Mouse (Mus musculus): Measurements from ENCODE around the gene Oaz1. TPM values are rescaled to one million over a fixed set of nuclear protein-coding genes. Genes with fewer than 3 reads are reported as not detected.
"Not testable (repeated sequence)": the region's sequence is repeated elsewhere in the genome, so short reads cannot be mapped to it uniquely, and the experiment has no call there.

The Oaz1 gene
- total RNA-seq, 1 experiment from 2014 or later, result 154 TPM

DNA sequence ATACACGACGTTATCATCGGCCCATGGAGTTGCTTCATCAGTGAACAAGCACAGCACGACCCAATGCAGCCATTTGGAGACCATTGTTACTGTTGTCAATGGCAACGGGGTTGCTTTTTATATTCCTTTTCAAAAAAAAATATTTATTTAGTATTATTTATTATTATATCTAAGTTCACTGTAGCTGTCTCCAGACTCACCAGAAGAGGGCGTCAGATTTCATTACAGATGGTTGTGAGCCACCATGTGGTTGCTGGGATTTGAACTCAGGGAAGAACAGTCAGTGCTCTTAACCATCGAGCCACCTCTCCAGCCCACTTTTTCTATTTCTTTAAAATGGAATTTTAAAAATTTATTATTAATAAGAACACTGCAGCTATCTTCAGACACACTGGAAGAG lies 11.7 kb upstream of the Oaz1 start:
- ATAC-seq (replicated peaks in 1 of 2; ENCODE audit: insufficient read depth in 1 of 2, low FRiP score in 2 of 2, low TSS enrichment in 1 of 2, low read depth in 1 of 2, poor library complexity in 2 of 2, severe bottlenecking in 2 of 2), result no peak

DNA sequence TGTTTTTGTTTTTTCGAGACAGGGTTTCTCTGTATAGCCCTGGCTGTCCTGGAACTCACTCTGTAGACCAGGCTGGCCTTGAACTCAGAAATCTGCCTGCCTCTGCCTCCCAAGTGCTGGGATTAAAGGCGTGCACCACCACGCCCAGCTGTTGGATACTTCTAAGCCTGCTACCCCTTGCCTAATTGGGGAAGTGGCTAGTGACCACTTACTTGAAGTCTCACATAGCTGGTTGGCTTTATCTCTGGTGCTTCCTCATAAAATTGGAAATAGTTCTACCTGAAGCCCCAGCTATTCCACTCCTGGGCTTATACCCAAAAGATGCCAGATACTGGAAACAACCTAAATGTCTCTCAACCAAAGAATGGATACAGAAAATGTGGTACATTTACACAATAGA lies 10.2 kb upstream of the Oaz1 start:
- not testable (repeated sequence) for ATAC-seq (replicated peaks in 1 of 2; ENCODE audit: insufficient read depth in 1 of 2, low FRiP score in 2 of 2, low TSS enrichment in 1 of 2, low read depth in 1 of 2, poor library complexity in 2 of 2, severe bottlenecking in 2 of 2)

DNA sequence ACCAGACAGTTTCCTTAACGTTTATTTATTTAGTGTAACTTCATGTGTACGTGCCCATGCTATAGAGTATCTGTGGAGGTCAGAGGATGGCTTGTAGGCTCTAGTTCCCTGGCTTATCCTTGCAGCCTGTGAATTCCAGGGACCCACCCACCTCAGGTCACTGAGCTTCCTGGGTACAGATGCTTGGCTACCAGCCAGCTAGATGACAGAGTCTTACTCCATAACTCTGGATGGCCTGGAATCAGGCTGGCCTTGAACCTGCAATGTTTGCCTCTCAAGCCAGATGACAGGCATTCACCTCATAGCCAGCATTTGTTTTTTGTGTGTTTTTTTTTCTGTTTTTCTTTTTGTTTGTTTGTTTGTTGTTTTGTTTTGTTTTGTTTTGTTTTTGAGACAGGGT lies 9.3 kb upstream of the Oaz1 start:
- no peak for ATAC-seq (replicated peaks in 1 of 2; ENCODE audit: insufficient read depth in 1 of 2, low FRiP score in 2 of 2, low TSS enrichment in 1 of 2, low read depth in 1 of 2, poor library complexity in 2 of 2, severe bottlenecking in 2 of 2)

DNA sequence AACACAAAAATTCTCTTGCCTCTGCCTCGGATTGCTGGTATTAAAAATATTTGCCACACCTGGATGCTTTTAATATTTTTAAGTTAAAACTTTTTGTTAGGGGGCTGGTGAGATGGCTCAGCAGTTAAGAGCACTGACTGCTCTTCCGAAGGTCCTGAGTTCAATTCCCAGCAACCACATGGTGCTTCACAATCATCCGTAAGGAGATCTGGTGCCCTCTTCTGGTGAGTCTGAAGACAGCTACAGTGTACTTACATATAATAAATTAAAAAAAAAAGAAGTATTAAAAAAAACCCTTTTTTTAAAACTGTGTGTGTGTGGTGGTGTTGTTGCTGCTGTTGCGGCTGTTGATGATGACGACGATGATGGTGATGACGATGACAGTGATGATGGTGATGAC lies 8.5 kb upstream of the Oaz1 start:
- ATAC-seq (replicated peaks in 1 of 2; ENCODE audit: insufficient read depth in 1 of 2, low FRiP score in 2 of 2, low TSS enrichment in 1 of 2, low read depth in 1 of 2, poor library complexity in 2 of 2, severe bottlenecking in 2 of 2), result not testable (repeated sequence)

DNA sequence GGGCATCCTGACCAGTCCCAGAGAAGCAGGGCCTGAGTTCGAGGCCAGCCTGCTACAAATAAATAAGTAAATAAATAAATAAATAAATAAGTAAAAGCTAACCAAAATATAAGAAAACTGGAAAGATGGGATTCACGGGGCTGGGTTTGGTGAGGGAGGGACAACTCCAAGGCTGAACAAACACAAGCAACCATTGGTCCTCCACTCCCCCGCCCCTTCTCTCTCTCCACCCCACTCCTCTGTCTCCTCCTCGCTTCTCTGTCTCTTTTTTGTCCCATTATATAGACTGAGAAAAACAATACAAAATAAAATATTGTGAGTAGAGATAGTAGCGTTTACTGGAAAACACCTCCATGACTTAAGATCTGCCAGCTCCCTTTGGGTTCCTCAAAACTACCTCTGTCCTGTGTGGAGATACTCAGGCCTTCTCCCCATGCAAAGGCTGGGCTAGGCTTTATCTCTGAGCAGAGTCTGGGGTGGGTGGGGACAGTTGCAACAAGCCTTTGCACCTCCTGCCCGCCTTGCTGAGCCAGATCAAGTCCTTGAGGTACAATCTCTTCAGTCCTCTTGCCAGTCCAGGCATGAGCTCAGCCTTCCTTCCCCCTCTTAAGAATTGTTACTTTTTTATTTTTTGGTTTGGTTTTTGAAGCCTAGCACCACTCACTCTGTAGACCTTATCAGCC lies 7.7 kb upstream of the Oaz1 start:
- peak; percentile 17 to 22; a peak in 1 of 4 replicates for ATAC-seq (replicated peaks in 1 of 2; ENCODE audit: insufficient read depth in 1 of 2, low FRiP score in 2 of 2, low TSS enrichment in 1 of 2, low read depth in 1 of 2, poor library complexity in 2 of 2, severe bottlenecking in 2 of 2)

DNA sequence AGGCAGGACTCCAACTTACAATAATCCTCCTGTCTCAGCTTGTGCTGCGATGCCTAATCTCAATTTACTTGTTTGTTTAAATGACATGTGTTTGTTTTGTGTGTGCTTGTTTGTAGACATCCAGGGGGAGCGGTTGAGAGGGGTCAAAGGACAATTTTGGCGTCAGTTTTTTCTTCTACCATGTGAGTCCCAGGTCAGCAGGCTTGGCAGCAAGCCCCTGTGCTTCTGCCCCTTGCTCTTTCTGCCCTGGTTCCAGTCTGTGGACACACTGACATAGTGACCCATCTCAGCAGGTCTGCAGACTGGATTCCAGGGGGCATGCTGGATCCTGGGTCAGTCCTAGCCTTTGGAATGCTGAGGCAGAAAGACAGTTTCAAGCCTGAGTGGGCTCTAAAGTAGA lies 7.0 kb upstream of the Oaz1 start:
- ATAC-seq (replicated peaks in 1 of 2; ENCODE audit: insufficient read depth in 1 of 2, low FRiP score in 2 of 2, low TSS enrichment in 1 of 2, low read depth in 1 of 2, poor library complexity in 2 of 2, severe bottlenecking in 2 of 2), result no peak

DNA sequence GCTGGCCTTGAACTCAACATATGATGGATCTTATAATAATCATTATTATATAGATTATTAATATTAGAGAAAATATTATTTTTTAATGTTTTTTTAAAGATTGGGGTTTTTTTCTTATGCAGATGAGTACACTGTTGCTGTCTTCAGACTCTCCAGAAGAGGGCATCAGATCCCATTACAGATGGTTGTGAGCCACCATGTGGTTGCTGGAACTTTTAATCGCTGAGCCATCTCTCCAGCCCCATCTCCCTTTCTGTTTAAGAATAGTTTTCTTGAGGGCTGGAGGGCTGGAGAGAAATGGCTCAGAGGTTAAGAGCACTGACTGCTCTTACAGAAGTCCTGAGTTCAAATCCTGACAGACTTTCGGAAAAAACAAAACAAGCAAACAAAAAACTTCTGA lies 4.5 kb upstream of the Oaz1 start:
- no peak for ATAC-seq (replicated peaks in 1 of 2; ENCODE audit: insufficient read depth in 1 of 2, low FRiP score in 2 of 2, low TSS enrichment in 1 of 2, low read depth in 1 of 2, poor library complexity in 2 of 2, severe bottlenecking in 2 of 2)

DNA sequence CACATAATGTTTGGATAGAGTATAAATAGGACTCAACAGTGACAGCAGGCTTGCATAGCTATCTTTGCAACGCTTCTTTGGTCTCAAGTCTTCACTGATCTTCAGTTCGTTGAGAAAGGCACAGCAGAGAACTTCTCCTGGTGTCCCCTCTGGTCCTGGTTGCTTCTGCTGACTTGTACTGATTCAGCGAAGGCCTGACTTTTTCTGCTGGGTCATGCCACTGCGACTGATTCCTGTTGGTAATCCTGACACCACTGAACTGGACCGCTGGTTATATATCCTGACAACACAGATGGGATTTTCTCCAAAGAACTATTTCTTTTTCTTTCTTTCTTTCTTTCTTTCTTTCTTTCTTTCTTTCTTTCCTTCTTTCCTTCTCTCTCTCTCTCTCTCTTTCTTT lies 3.9 kb upstream of the Oaz1 start:
- ATAC-seq (replicated peaks in 1 of 2; ENCODE audit: insufficient read depth in 1 of 2, low FRiP score in 2 of 2, low TSS enrichment in 1 of 2, low read depth in 1 of 2, poor library complexity in 2 of 2, severe bottlenecking in 2 of 2), result no peak

DNA sequence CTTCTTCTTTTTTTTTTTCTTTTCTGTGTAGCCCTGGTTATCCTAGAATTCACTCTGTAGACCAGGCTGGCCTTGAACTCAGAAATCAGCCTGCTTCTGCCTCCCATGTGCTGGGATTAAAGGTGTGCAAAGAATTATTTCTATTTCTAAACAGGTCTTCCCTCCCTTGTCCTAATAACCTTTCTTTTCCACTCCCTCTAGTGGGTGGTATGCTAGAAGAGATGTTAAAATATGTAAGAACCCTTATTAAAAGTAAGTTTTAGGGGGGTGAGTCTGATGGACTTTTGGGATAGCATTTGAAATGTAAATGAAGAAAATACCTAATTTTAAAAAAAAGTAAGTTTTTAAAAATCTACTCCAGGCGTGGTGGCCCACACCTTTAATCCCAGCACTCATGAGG lies 3.1 kb upstream of the Oaz1 start:
- no peak for ATAC-seq (replicated peaks in 1 of 2; ENCODE audit: insufficient read depth in 1 of 2, low FRiP score in 2 of 2, low TSS enrichment in 1 of 2, low read depth in 1 of 2, poor library complexity in 2 of 2, severe bottlenecking in 2 of 2)

DNA sequence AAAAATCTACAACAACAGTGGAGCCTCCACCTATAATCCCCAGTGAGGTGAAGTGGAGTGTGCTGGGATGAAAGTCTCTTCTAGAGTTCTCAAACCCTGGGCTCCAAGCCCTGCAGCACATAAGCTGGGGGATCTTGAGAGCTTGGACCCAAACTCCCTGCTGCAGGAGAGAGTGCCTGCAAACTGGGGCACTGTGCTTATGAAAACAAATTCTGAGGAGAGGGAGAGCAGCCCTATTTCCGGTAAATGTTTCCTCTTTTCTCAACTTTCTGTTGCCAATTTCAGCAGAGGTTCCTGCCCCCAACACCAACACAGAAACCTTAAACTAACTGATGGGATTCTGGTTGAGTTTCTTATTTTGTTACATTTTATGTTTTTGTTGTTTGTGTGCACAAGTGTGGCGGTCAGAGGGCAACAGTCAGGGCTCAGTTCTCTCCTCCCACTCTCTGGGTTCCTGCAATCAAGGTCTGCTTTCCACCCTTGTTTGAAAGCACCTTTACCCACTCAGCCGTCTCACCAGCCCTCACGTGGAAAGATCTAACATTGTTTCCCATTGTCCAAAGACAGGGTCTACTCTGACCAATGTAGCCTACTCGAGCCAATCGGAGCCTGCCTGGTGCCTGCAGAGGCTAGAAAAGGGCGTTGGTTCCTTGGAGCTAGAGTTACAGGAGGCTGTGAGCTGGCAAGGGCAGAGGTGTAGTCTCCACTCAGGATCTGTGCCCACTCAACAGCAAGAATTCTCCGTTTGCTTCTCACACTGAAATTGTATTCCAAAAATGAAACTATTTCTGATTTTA lies 2.4 kb upstream of the Oaz1 start:
- no peak for ATAC-seq (replicated peaks in 1 of 2; ENCODE audit: insufficient read depth in 1 of 2, low FRiP score in 2 of 2, low TSS enrichment in 1 of 2, low read depth in 1 of 2, poor library complexity in 2 of 2, severe bottlenecking in 2 of 2)

DNA sequence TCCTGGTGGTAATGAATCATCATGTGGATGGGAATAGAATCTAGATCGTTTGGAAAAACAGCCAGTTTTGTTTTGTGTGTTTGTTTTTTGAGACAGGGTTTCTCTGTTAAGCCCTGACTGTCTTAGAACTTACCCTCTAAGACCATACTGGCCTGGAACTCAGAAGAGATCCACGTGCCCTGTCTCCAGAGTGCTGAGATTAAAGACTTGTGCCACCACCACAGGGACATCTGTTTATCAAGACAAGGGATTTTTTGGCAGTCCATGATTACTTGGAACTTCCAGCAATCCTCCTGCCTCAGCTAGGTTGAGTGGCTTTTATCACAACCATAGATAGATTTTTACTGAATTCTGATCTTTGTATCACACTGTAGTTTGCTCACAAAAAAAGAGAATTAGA lies 1.6 kb upstream of the Oaz1 start:
- no peak for ATAC-seq (replicated peaks in 1 of 2; ENCODE audit: insufficient read depth in 1 of 2, low FRiP score in 2 of 2, low TSS enrichment in 1 of 2, low read depth in 1 of 2, poor library complexity in 2 of 2, severe bottlenecking in 2 of 2)

DNA sequence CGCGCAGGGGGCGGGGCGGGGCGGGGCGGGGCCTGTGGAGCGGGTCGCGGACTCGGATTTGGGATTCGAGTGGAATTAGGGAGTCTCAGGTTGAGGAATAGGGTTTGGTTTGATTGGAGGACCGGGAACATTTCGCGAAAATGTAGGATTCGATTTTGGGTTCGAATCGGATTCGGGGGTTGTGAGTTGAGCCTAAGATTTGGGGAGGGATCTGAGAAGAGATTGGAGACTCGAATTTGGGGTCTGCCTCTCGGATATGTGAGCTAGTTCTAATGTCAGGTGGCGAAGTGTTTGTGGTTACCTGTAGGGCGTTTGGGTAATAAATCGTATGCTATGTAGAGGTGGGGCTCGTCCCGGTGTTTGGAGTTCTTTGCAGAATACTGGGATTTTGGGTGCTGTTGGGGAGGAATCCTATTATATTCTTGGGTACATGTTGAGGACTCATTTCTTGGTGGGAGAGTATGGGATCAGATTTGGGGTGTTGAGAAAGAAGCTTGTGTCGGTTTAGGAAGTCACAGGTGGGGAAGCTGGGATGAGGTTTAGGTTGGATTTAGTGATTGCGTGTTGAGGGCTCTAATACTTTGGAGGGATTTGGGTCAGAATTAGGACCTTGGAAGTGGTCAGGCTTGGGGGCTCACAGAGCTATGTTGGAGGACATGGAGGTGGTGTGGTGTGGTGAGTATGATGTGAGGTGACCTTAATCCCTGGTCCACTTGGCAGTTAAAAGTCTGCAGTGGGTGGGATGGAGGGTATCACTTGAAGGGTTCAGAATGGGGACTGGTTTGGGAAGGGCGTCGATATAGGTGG lies 810 bp downstream of the Oaz1 start:
- no peak for ATAC-seq (replicated peaks in 1 of 2; ENCODE audit: insufficient read depth in 1 of 2, low FRiP score in 2 of 2, low TSS enrichment in 1 of 2, low read depth in 1 of 2, poor library complexity in 2 of 2, severe bottlenecking in 2 of 2)

DNA sequence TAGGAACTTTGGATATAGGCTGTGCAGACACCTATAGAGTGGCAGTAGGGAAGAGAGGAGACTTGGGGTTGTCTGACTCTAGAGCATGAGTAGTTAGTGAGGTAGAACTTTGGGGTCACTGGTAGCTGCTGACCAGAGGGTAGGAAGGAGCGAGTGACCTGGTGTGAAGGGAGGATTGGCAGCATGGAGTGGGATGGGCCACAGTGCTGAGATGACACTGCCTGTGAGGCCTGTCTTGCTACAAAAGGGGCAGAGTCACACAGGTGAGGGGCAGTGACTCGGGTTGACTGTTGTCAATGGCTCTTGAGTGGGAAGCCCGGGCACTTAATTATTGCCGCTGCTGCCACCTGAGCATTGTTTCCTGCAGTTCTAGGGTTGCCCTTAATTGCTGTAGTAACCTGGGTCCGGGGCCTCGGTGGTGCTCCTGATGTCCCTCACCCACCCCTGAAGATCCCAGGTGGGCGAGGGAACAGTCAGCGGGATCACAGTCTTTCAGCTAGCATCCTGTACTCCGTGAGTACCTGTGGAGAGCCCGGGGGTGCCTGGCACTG lies 1.5 kb downstream of the Oaz1 start:
- ATAC-seq (replicated peaks in 1 of 2; ENCODE audit: insufficient read depth in 1 of 2, low FRiP score in 2 of 2, low TSS enrichment in 1 of 2, low read depth in 1 of 2, poor library complexity in 2 of 2, severe bottlenecking in 2 of 2), result no peak

DNA sequence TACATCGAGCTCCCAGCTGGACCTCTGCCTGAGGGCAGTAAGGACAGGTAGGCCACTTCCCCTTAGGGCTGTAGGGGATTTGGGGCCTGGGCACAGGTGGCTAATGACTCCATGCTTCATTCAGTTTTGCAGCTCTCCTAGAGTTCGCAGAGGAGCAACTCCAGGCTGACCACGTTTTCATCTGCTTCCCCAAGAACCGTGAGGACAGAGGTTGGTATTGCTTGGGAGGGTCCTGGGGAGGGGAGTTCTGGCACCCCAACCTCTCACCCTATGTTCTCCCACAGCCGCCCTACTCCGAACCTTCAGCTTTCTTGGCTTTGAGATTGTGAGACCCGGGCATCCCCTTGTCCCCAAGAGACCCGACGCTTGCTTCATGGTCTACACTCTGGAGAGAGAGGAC lies 2.1 kb downstream of the Oaz1 start:
- not testable (repeated sequence) for ATAC-seq (replicated peaks in 1 of 2; ENCODE audit: insufficient read depth in 1 of 2, low FRiP score in 2 of 2, low TSS enrichment in 1 of 2, low read depth in 1 of 2, poor library complexity in 2 of 2, severe bottlenecking in 2 of 2)

DNA sequence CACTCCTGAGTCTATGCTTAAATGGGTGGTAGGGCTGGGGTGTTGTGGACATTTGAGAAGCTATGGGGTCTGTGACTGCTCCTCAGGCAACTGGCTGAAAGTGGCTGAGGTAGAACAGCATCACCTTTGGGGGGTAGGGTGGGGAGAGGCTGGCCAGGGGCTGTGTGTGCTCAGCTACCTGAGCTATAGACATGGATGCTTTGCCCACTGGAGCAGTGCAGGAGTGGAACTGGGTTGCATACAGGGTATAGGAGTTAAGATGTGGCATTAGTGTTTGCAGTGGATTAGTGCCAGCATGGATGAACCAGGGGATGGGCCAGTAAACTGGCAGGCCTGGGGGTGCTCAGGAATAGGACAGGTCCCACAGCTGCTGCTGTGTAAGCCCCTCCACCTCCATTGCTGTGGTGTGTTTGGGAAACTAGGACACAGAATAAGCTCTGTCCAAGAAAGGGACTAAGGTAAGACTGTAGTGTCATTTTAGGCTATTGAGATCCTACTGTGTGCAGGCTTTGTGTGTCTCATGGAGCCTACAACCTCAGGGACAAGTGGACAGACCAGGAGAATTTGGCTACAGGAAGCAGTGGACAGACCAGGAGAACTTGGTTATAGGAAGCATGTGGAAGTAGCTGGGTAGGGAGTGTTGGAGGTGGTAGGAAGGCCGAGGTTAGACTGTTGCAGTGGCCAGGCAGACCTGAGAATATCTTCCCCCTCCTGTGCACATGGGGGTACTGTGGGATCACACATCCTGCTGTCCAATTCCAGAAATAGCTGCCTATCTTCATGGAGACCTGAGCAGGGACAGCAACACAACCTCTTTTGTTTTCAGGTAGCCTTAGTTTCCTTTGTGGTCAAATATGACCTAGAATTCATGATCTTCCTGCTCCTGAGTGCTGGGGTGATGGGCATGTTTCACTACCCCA lies 3.2 kb downstream of the Oaz1 start:
- no peak for ATAC-seq (replicated peaks in 1 of 2; ENCODE audit: insufficient read depth in 1 of 2, low FRiP score in 2 of 2, low TSS enrichment in 1 of 2, low read depth in 1 of 2, poor library complexity in 2 of 2, severe bottlenecking in 2 of 2)

DNA sequence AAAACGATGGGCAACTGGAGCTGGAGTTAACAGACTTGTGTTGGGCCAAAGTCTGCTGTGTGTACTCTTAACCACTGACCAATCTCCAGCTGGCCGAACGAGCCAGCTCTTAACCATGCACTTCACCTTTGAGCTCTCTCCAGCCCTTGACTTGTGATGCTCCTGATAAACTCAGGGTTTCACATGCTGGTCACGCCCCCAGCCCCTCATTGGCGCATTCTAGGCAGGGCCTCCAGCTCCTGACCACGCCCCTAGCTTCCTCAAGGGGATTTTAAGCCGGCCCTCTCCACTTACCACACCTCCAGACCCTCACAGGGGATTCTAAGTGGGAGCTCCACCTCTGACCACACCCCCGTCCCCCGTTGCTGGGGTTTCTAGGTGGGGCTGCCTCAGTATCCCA lies 4.7 kb downstream of the Oaz1 start:
- peak; percentile 13 to 24; a peak in 2 of 4 replicates for ATAC-seq (replicated peaks in 1 of 2; ENCODE audit: insufficient read depth in 1 of 2, low FRiP score in 2 of 2, low TSS enrichment in 1 of 2, low read depth in 1 of 2, poor library complexity in 2 of 2, severe bottlenecking in 2 of 2)

DNA sequence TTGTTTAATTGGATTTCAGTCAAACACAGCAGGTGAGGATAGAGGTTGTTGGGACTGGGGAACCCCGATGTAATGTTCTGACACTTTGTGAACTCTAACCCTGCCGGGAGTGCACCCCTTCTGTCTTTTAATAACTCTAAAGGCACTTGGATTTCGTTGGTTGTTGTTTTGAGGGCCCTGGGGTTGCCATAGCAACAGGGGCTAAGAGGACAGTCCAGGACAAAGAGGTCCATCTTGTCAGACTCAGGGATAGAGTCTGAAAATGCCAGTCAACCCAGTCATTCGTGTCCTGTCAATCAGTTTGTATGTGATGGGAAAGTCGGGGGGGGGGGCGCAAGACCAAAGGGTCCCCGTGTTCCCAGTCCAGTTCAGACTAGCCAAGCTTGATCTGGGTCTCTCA lies 6.4 kb downstream of the Oaz1 start:
- ATAC-seq (replicated peaks in 1 of 2; ENCODE audit: insufficient read depth in 1 of 2, low FRiP score in 2 of 2, low TSS enrichment in 1 of 2, low read depth in 1 of 2, poor library complexity in 2 of 2, severe bottlenecking in 2 of 2), result no peak

All from hematopoietic stem cell, adult 5-6 weeks (primary cell).